ENCODE assay signal across 21 mouse cellular contexts in the genomic region with DNA sequence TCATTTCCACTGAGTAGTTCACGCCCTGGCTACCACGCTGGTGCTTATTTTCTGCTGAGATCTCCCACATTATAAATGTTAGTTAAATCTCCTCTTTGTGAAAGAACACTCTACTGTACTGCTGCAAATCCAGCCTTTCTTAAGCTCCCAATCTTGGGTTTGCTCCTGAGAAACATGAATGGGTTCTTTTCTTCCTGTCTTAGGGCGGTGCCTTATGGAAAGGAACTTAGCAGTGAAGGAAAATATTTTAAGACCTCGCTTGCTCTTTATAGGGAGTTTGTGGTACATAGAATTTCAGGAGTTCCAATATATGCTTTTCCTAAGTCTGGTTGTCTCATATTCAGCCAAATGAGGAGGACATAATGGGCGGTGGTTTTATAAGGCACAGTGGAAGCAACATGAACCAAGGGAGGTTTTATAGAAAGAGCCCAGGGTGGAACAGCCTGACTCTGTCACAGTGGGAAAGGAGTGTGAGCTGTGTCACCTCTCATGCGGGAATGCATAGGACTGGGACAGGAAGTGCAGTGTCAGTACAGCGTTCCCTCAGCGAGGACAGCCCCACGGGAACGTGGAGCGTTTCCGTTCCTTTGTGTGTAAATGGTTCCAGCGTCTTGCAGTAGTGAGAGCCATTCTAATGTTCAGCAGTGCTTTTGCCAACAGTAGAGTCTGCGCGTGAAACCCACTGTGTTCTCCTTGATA. TPM values are rescaled to one million over a fixed set of nuclear protein-coding genes. Genes with fewer than 3 reads are reported as not detected.
DNase-seq lines count a peak whose midpoint lies in the region; ATAC-seq and TF ChIP-seq lines count a peak whose summit lies in the region.
"Had no signal": no experiment of that assay in that cellular context is flagged by ENCODE, and none has a peak within 500 bp of the region (broad histone marks: within the 10 kb centered on the region; RNA-seq: fewer than 3 reads in every experiment).

No protein-coding gene starts in this region.

- no peaks in the 10 kb centered on the region for H3K9me3 ChIP-seq in hindbrain, embryonic 12.5 days (replicated peaks)
- no peaks in the 10 kb centered on the region for H3K9me3 ChIP-seq in hindbrain, postnatal 0 days (ENCODE audit: low read length)
- H3K9me3 ChIP-seq in liver, embryonic 13.5 days (replicated peaks), result no peaks in the 10 kb centered on the region
- H3K9me3 ChIP-seq in liver, embryonic 12.5 days (replicated peaks), result no peaks in the 10 kb centered on the region
- no peaks in the 10 kb centered on the region for H3K9me3 ChIP-seq in stomach, postnatal 0 days (ENCODE audit: control insufficient read depth, low read length)
- H3K9me3 ChIP-seq in midbrain, postnatal 0 days (ENCODE audit: low read length), result no peaks in the 10 kb centered on the region
- H3K9me3 ChIP-seq: forebrain, embryonic 13.5 days; G1E; midbrain, embryonic 15.5 days had no signal

- ATAC-seq in hindbrain, embryonic 12.5 days (ENCODE audit: low FRiP score), result no peak
- no peak for ATAC-seq in hindbrain, postnatal 0 days
- ATAC-seq in liver, embryonic 13.5 days (ENCODE audit: low read depth), result no peak
- ATAC-seq in liver, embryonic 12.5 days, result no peak
- no peak for ATAC-seq in stomach, postnatal 0 days (ENCODE audit: low FRiP score, low TSS enrichment)
- no peak for ATAC-seq in midbrain, postnatal 0 days (ENCODE audit: low FRiP score)
- ATAC-seq: forebrain, embryonic 13.5 days; intestine, embryonic 16.5 days; midbrain, embryonic 15.5 days had no signal

- intact Hi-C loops in gastrocnemius, adult 2 months (cut with DNase I), result no loop called here
- intact Hi-C loops in gastrocnemius, postnatal 14 days (cut with DNase I; ENCODE audit: low total_unique reads), result no loop called here

- H3K4me1 ChIP-seq in hindbrain, embryonic 12.5 days, result no peaks in the 10 kb centered on the region
- H3K4me1 ChIP-seq in hindbrain, postnatal 0 days (ENCODE audit: insufficient read depth, low read length), result no peaks in the 10 kb centered on the region
- H3K4me1 ChIP-seq in liver, embryonic 13.5 days (replicated peaks), result peaks cover 14% of the 10 kb centered on the region
- peaks cover 24% of the 10 kb centered on the region for H3K4me1 ChIP-seq in liver, embryonic 12.5 days
- H3K4me1 ChIP-seq in stomach, postnatal 0 days (replicated peaks; ENCODE audit: control insufficient read depth, insufficient read depth), result no peaks in the 10 kb centered on the region
- H3K4me1 ChIP-seq in midbrain, postnatal 0 days (ENCODE audit: insufficient read depth, low read length), result no peaks in the 10 kb centered on the region
- H3K4me1 ChIP-seq: forebrain, embryonic 13.5 days; midbrain, embryonic 15.5 days had no signal

- no peak overlapping the region for H3K9ac ChIP-seq in hindbrain, embryonic 12.5 days
- no peak overlapping the region for H3K9ac ChIP-seq in hindbrain, postnatal 0 days (replicated peaks; ENCODE audit: low read length)
- H3K9ac ChIP-seq in liver, embryonic 13.5 days, result 0 out of 2 replicates have a peak overlapping the region, but pooled peaks have one; percentile 10
- no peak overlapping the region for H3K9ac ChIP-seq in liver, embryonic 12.5 days
- H3K9ac ChIP-seq in stomach, postnatal 0 days (ENCODE audit: low read length), result no peak overlapping the region
- no peak overlapping the region for H3K9ac ChIP-seq in midbrain, postnatal 0 days (replicated peaks; ENCODE audit: low read length, poor library complexity, severe bottlenecking)
- H3K9ac ChIP-seq: forebrain, embryonic 13.5 days; hindbrain, embryonic 14.5 days; lung, embryonic 14.5 days; midbrain, embryonic 15.5 days had no signal

- peaks cover 25% of the 10 kb centered on the region for H3K36me3 ChIP-seq in hindbrain, embryonic 12.5 days
- H3K36me3 ChIP-seq in hindbrain, postnatal 0 days (ENCODE audit: insufficient read depth, low read length), result 0 out of 2 replicates have a peak, but pooled peaks cover 6% of the 10 kb centered on the region
- H3K36me3 ChIP-seq in liver, embryonic 13.5 days, result peaks cover 58% of the 10 kb centered on the region
- peaks cover 47% of the 10 kb centered on the region for H3K36me3 ChIP-seq in liver, embryonic 12.5 days
- H3K36me3 ChIP-seq in stomach, postnatal 0 days (ENCODE audit: control insufficient read depth, insufficient read depth, low read length), result peaks cover 14% of the 10 kb centered on the region
- peaks cover 5% of the 10 kb centered on the region; the same call in 1 of the 2 replicates for H3K36me3 ChIP-seq in midbrain, postnatal 0 days (ENCODE audit: insufficient read depth, low read length)

- H3K27ac ChIP-seq in gastrocnemius, adult 2 months, result peak overlapping the region; percentile 35; the same call in 1 of the 2 replicates
- peak overlapping the region; percentile 36; the same call in 1 of the 2 replicates for H3K27ac ChIP-seq in hindbrain, embryonic 12.5 days
- no peak overlapping the region for H3K27ac ChIP-seq in hindbrain, postnatal 0 days
- H3K27ac ChIP-seq in liver, embryonic 13.5 days, result no peak overlapping the region; the same call in 1 of the 2 replicates
- H3K27ac ChIP-seq in liver, embryonic 12.5 days, result no peak overlapping the region
- 0 out of 2 replicates have a peak overlapping the region, but pooled peaks have one; percentile 18 for H3K27ac ChIP-seq in stomach, postnatal 0 days (replicated peaks)
- no peak overlapping the region for H3K27ac ChIP-seq in midbrain, postnatal 0 days (ENCODE audit: low read depth, low read length)
- H3K27ac ChIP-seq: forebrain, embryonic 13.5 days; hindbrain, embryonic 14.5 days; midbrain, embryonic 15.5 days had no signal

- DNase-seq in gastrocnemius, adult 2 months, result no peak
- no peak for DNase-seq in gastrocnemius, postnatal 14 days
- DNase-seq in hindbrain, postnatal 0 days (ENCODE audit: low spot score), result no peak
- DNase-seq in liver, embryonic 13.5 days, result no peak
- no peak for DNase-seq in stomach, postnatal 0 days (ENCODE audit: low spot score)
- no peak for DNase-seq in midbrain, postnatal 0 days (ENCODE audit: low spot score)
- DNase-seq: adrenal gland, postnatal 25 days; cerebellum, adult 11-12 months; cerebellum, postnatal 14 days; gastrocnemius, postnatal 36 days; lung, embryonic 14.5 days; lung, postnatal 36 days had no signal

- no peak overlapping the region for H3K4me2 ChIP-seq in hindbrain, embryonic 12.5 days (replicated peaks)
- H3K4me2 ChIP-seq in hindbrain, postnatal 0 days (ENCODE audit: low read depth, low read length), result no peak overlapping the region
- H3K4me2 ChIP-seq in liver, embryonic 13.5 days, result no peak overlapping the region
- no peak overlapping the region for H3K4me2 ChIP-seq in liver, embryonic 12.5 days
- H3K4me2 ChIP-seq in stomach, postnatal 0 days (replicated peaks; ENCODE audit: low read depth), result no peak overlapping the region
- H3K4me2 ChIP-seq in midbrain, postnatal 0 days (ENCODE audit: low read depth, low read length, poor library complexity, severe bottlenecking), result no peak overlapping the region
- H3K4me2 ChIP-seq: forebrain, embryonic 13.5 days; hindbrain, embryonic 14.5 days; liver, embryonic 11.5 days; lung, embryonic 14.5 days; midbrain, embryonic 15.5 days had no signal

- WGBS in hindbrain, embryonic 12.5 days, result 83% methylated on average over 15 of the region's 15 CpGs
- 77% methylated on average over 15 of the region's 15 CpGs for WGBS in hindbrain, postnatal 0 days
- WGBS in liver, embryonic 13.5 days (ENCODE audit: insufficient replicate concordance), result 80% methylated on average over 15 of the region's 15 CpGs
- 78% methylated on average over 15 of the region's 15 CpGs for WGBS in liver, embryonic 12.5 days (ENCODE audit: insufficient replicate concordance)
- WGBS in stomach, postnatal 0 days, result 80% methylated on average over 15 of the region's 15 CpGs
- WGBS in midbrain, postnatal 0 days, result 89% methylated on average over 15 of the region's 15 CpGs

- no peak for TF ChIP-seq EP300 in stomach, postnatal 0 days (optimal IDR thresholded peaks at IDR 0.05)

- H3K4me3 ChIP-seq in gastrocnemius, adult 2 months, result peak overlapping the region; percentile 9; the same call in 1 of the 2 replicates
- H3K4me3 ChIP-seq in hindbrain, embryonic 12.5 days, result no peak overlapping the region
- no peak overlapping the region for H3K4me3 ChIP-seq in hindbrain, postnatal 0 days (ENCODE audit: low read length)
- no peak overlapping the region for H3K4me3 ChIP-seq in liver, embryonic 13.5 days (replicated peaks)
- H3K4me3 ChIP-seq in liver, embryonic 12.5 days, result no peak overlapping the region
- H3K4me3 ChIP-seq in stomach, postnatal 0 days (ENCODE audit: low read depth, low read length), result no peak overlapping the region
- H3K4me3 ChIP-seq in midbrain, postnatal 0 days (ENCODE audit: low read depth, low read length), result no peak overlapping the region
- H3K4me3 ChIP-seq: forebrain, embryonic 13.5 days; midbrain, embryonic 15.5 days had no signal

- H3K27me3 ChIP-seq in hindbrain, embryonic 12.5 days, result no peaks in the 10 kb centered on the region
- H3K27me3 ChIP-seq in hindbrain, postnatal 0 days (ENCODE audit: insufficient read depth, low read length), result no peaks in the 10 kb centered on the region
- H3K27me3 ChIP-seq in liver, embryonic 13.5 days, result no peaks in the 10 kb centered on the region
- H3K27me3 ChIP-seq in liver, embryonic 12.5 days (replicated peaks), result no peaks in the 10 kb centered on the region; the same call in 1 of the 2 replicates
- H3K27me3 ChIP-seq in stomach, postnatal 0 days (ENCODE audit: control insufficient read depth, insufficient read depth, low read length), result no peaks in the 10 kb centered on the region
- H3K27me3 ChIP-seq in midbrain, postnatal 0 days (ENCODE audit: insufficient read depth, low read length), result no peaks in the 10 kb centered on the region
- H3K27me3 ChIP-seq: forebrain, embryonic 13.5 days; midbrain, embryonic 15.5 days had no signal

- no peak for TF ChIP-seq CTCF in gastrocnemius, adult 2 months (IDR thresholded peaks at IDR 0.05)
- no peak for TF ChIP-seq CTCF in hindbrain, postnatal 0 days (IDR thresholded peaks at IDR 0.05; ENCODE audit: low read depth)
- no peak for TF ChIP-seq CTCF in stomach, postnatal 0 days (IDR thresholded peaks at IDR 0.05; ENCODE audit: low read depth)
- TF ChIP-seq CTCF in midbrain, postnatal 0 days (IDR thresholded peaks at IDR 0.05), result no peak

RNA-seq across cellular contexts. Expression of gene Slc13a4, which starts 42.2 kb away (rescaled TPM):
- total RNA-seq in gastrocnemius, adult 2 months (2021), result under 1 TPM in 1 of 2 experiments, not detected in 1; 0.06 TPM
- under 1 TPM; 0.11 to 0.35 TPM for total RNA-seq in gastrocnemius, postnatal 14 days (2021)
- 0.77 and 1.3 TPM in 2 replicates for polyA plus RNA-seq in hindbrain, embryonic 12.5 days (2016; fragmentation: Nextera tagmentation; extraction: Ambion mirVana)
- 13.7 and 22.2 TPM in 2 replicates for total RNA-seq in hindbrain, postnatal 0 days (2014; rRNA removed)
- polyA plus RNA-seq in hindbrain, postnatal 0 days (2015; fragmentation: Nextera tagmentation; extraction: Ambion mirVana), result 14.2 and 14.6 TPM in 2 replicates
- polyA plus RNA-seq in liver, embryonic 13.5 days (2015; fragmentation: Nextera tagmentation; extraction: Ambion mirVana), result 0.10 TPM in 2 replicates
- polyA plus RNA-seq in liver, embryonic 12.5 days (2016; fragmentation: Nextera tagmentation; extraction: Ambion mirVana), result 0.23 and 0.25 TPM in 2 replicates
- polyA plus RNA-seq in stomach, postnatal 0 days (2015; fragmentation: Nextera tagmentation; extraction: Ambion mirVana), result 0.12 and 0.21 TPM in 2 replicates
- total RNA-seq in midbrain, postnatal 0 days (2014; rRNA removed), result 17.2 and 19.6 TPM in 2 replicates
- 13.6 and 14.3 TPM in 2 replicates for polyA plus RNA-seq in midbrain, postnatal 0 days (2015; fragmentation: Nextera tagmentation; extraction: Ambion mirVana)
- total RNA-seq: megakaryocyte-erythroid progenitor cell, adult 5-6 weeks had no signal
- polyA plus RNA-seq: G1E had no signal

Comparison
In these comparisons a context has a peak if more than half of its experiments do, and no peak if none do; other contexts are left out.
1. H3K27ac ChIP-seq: peak in gastrocnemius, adult 2 months (single experiment), hindbrain, embryonic 12.5 days (single experiment) and stomach, postnatal 0 days (single experiment); none in hindbrain, postnatal 0 days (single experiment), liver, embryonic 13.5 days (single experiment), liver, embryonic 12.5 days (single experiment) and midbrain, postnatal 0 days (single experiment).